Mouse (Mus musculus): ENCODE results near the gene Slc38a2. TPM values are rescaled to one million over a fixed set of nuclear protein-coding genes. Genes with fewer than 3 reads are reported as not detected.
A peak's percentile ranks its signal among the peaks of the same experiment; 100 is the strongest.

Gene Slc38a2
- total RNA-seq, 2 experiments from 2014 or later: 115 to 116 TPM

- Histone ChIP-seq H3K27ac (no peak overlapping the region), H3K4me3 (no peak overlapping the region)
- TF ChIP-seq CTCF (IDR thresholded peaks at IDR 0.05): no peak
- DNase-seq: no peak
- intact Hi-C loops (cut with DNase I): loop anchor here (5.0 to 10.0 kb wide), 2 partner anchors 235 to 482 kb away; no protein-coding TSS in a partner anchor
Observed at GRCm38 (mm10) chr15:96702466-96703031, 3.0 kb upstream of the Slc38a2 start.

- no peak for DNase-seq
- H3K4me3 ChIP-seq: peak overlapping the region; percentile 98
- H3K27ac ChIP-seq: peak overlapping the region; percentile 100
- TF ChIP-seq CTCF (IDR thresholded peaks at IDR 0.05): no peak
- intact Hi-C loops (cut with DNase I): loop anchor here (5.0 to 10.0 kb wide), 2 partner anchors 237 to 484 kb away; no protein-coding TSS in a partner anchor
Observed at GRCm38 (mm10) chr15:96700766-96701165, 1.2 kb upstream of the Slc38a2 start.

- DNase-seq: peak; percentile 92
- H3K27ac ChIP-seq: peak overlapping the region; percentile 100
- H3K4me3 ChIP-seq: peak overlapping the region; percentile 98
- intact Hi-C loops (cut with DNase I): loop anchor here (5.0 kb wide), 1 partner anchor 78 kb away; no protein-coding TSS in a partner anchor
- TF ChIP-seq CTCF (IDR thresholded peaks at IDR 0.05): no peak
Observed at GRCm38 (mm10) chr15:96698658-96699448, 677 bp downstream of the Slc38a2 start.

GRCm38 (mm10) chr15:96697901-96698657 is 1.5 kb downstream of the Slc38a2 start:
- H3K4me3 ChIP-seq: peak overlapping the region; percentile 98
- intact Hi-C loops (cut with DNase I): loop anchor here (5.0 kb wide), 1 partner anchor 79 kb away; no protein-coding TSS in a partner anchor
- DNase-seq: peak; percentile 60
- TF ChIP-seq CTCF (IDR thresholded peaks at IDR 0.05): no peak
- H3K27ac ChIP-seq: peak overlapping the region; percentile 100

- intact Hi-C loops (cut with DNase I): loop anchor here (5.0 kb wide), 1 partner anchor 81 kb away; no protein-coding TSS in a partner anchor
- no peak for DNase-seq
Observed at GRCm38 (mm10) chr15:96696486-96697284, 2.8 kb downstream of the Slc38a2 start.

DNA sequence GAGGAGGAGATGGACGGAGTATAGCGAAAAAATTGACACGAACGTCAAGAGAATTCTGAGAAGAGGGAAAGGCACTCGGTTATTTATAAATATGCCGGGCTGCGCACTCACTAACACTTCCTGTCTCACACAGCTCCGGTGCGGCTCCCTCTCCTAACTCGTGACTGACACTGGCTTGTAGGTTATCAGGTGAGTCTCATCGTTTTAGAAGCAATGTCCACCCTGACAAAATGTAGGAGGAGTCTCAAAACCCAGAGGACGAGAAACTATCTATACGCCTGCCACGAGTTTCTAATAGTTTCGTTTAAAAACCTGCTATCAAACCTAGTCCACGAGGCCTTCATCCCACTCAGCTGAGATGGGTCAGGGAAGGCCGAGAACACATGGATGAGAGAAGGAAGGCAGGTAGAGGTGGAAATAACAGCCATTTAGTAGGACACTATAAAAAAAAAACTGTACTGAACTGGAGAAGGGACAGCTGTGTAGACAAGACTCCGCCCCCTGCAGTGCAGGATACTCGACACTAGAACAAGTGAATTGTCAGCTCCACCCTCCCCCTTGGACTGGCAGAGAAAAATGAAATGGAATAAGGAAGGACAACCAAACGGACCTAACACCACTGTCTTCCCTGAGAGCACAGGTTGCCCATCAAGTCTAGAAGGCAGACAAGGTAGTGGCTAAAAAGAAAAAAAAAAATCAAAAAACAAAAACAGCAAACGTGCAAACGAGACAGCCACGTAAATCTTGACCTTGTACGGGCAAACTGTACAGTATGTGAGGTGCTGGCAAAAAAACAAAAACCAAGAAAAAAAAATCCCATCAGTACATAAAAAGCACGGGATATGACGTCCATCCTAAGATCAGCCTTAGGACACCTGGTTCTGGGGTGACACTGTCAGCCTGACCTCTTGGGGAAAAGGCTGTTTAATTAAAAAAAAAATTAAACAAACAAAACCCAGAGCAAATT is 3.8 kb downstream of the Slc38a2 start:
- peak overlapping the region; percentile 100 for H3K27ac ChIP-seq
- intact Hi-C loops (cut with DNase I): loop anchor here (5.0 kb wide), 1 partner anchor 82 kb away; no protein-coding TSS in a partner anchor
- H3K4me3 ChIP-seq: peak overlapping the region; percentile 98
- peak; percentile 23; the same call in 1 of the 2 replicates for TF ChIP-seq CTCF (IDR thresholded peaks at IDR 0.05)
- peak; percentile 70 for DNase-seq

More at GRCm38 (mm10) chr15:96696486-96697284, 2.8 kb downstream of the Slc38a2 start:
- H3K27ac ChIP-seq: peak overlapping the region; percentile 100
- peak overlapping the region; percentile 98 for H3K4me3 ChIP-seq
- TF ChIP-seq CTCF (IDR thresholded peaks at IDR 0.05): no peak

DNA sequence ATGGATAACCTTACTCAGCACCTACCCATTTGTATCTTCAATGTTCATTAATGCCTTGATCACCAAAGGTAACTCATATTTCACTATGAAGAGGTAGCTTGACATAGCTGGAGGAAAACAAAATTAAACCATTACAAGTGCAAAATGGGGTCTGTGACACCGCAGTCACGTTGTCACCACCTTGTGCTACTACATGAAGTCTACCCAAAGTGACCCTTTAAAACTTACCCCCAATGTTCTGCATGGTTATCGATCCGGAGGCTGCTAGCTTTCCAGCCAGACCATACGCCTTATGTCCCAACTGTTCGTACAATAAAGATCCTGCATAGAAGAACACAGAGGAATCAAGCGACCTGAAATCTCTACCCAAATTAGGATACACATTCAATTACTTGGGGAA is 4.5 kb downstream of the Slc38a2 start:
- TF ChIP-seq CTCF (IDR thresholded peaks at IDR 0.05): no peak
- peak overlapping the region; percentile 98 for H3K4me3 ChIP-seq
- peak overlapping the region; percentile 100; the same call in 1 of the 2 replicates for H3K27ac ChIP-seq
- no peak for DNase-seq
- intact Hi-C loops (cut with DNase I): loop anchor here (5.0 kb wide), 1 partner anchor 82 kb away; no protein-coding TSS in a partner anchor

DNA sequence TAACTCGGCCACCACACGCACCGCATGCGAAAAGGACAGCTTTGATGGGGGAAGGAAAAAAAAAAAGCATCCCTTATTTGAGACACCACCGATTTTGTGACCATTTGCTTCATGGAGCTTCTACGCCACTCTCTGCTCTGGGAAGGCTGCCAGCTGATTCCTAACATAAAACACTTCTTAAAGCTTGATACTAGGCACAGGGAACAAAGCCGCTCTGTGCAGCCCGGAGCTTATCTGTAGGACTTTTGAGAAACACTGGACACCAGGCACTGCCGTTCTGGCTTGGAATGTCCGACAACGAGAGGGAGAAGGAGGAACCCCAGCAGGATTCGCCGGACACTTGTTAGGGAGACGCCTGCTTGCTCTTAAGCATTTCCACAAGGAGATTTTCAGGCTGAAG is 5.8 kb downstream of the Slc38a2 start:
- DNase-seq: no peak
- Histone ChIP-seq H3K4me3 (no peak overlapping the region; the same call in 1 of the 2 replicates), H3K27ac (no peak overlapping the region; the same call in 1 of the 2 replicates)
- intact Hi-C loops (cut with DNase I): no loop called here
- TF ChIP-seq CTCF (IDR thresholded peaks at IDR 0.05): no peak

DNA sequence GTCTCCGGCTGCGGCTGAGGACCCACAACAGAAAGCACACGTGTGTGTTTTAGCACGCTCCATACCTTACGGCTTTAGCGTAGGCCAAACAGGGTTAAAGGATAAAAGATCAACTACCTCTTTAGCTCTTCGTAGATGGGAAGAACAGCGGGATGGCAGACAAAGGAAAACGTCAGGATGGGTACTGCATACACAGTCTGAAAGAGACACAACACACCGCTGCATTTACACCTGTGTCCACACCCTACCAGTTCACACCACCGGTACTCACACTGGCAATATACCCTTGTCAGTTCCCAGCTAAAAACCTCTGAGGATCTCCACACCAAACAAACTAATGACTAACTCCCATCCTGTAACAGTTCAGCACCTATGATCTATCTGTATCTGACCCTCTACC is 7.1 kb downstream of the Slc38a2 start:
- TF ChIP-seq CTCF (IDR thresholded peaks at IDR 0.05): no peak
- Histone ChIP-seq H3K27ac (no peak overlapping the region), H3K4me3 (no peak overlapping the region)
- no peak for DNase-seq
- intact Hi-C loops (cut with DNase I): no loop called here

GRCm38 (mm10) chr15:96691381-96691780 is 8.1 kb downstream of the Slc38a2 start:
- intact Hi-C loops (cut with DNase I): no loop called here
- H3K4me3 ChIP-seq: no peak overlapping the region
- DNase-seq: no peak
- no peak overlapping the region for H3K27ac ChIP-seq
- TF ChIP-seq CTCF (IDR thresholded peaks at IDR 0.05): no peak

DNA sequence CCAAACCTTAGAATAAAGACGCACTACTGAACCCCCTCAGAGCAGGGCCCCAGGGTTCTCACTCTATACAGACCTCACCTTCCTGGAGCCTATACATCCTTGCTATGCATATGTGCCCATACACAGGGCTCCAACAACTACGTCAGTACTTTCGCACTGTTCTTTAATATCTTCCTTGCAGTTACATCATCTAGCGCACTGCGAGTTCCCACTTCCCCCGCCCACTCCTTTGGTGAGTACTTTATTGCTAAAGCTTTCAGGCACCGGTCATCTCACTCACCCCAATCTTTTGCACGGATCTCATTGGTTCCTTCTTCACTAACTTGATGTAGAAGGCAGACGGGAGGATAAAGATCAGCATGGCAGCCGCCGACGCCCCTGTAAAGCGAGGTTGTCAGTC is 8.7 kb downstream of the Slc38a2 start:
- Histone ChIP-seq H3K4me3 (no peak overlapping the region), H3K27ac (no peak overlapping the region)
- no peak for TF ChIP-seq CTCF (IDR thresholded peaks at IDR 0.05)
- intact Hi-C loops (cut with DNase I): no loop called here
- DNase-seq: no peak

All from gastrocnemius, adult 2 months (tissue).